20 mouse cellular contexts compared by ENCODE assay signal in the genomic region with DNA sequence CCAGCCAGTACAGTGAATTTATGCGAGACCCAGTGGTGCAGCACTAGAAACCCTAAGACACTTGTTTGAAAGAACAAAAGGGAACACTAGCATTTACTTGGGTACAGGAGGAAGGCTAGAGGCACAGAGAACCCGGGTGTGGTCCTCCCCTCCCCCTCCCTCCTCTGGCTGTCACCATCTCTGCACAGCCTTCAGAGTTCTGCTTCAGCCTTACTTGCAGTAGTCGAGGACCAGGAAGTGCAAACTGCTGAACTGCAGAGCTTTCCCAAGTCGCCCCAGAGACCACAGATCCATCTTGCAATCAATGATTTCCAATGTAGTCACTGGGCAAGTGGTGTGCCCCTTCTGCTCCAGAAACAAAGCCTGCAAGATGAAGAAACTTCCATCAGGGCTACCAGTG. TPM values are rescaled to one million over a fixed set of nuclear protein-coding genes. Genes with fewer than 3 reads are reported as not detected.
A peak's percentile ranks its signal among the peaks of the same experiment; 100 is the strongest.
DNase-seq lines count a peak whose midpoint lies in the region; ATAC-seq and TF ChIP-seq lines count a peak whose summit lies in the region.
"Had no signal": no experiment of that assay in that cellular context is flagged by ENCODE, and none has a peak within 500 bp of the region (broad histone marks: within the 10 kb centered on the region; RNA-seq: fewer than 3 reads in every experiment).

No protein-coding gene starts in this region.

- H3K9ac ChIP-seq in liver, embryonic 15.5 days, result no peak overlapping the region
- H3K9ac ChIP-seq in stomach, postnatal 0 days (ENCODE audit: low read length), result no peak overlapping the region
- H3K9ac ChIP-seq in midbrain, embryonic 11.5 days (ENCODE audit: low read length), result no peak overlapping the region
- H3K9ac ChIP-seq: embryonic facial prominence, embryonic 15.5 days; neural tube, embryonic 13.5 days had no signal

- H3K27me3 ChIP-seq in liver, embryonic 15.5 days, result no peaks in the 10 kb centered on the region
- H3K27me3 ChIP-seq in stomach, postnatal 0 days (ENCODE audit: control insufficient read depth, insufficient read depth, low read length), result no peaks in the 10 kb centered on the region
- no peaks in the 10 kb centered on the region for H3K27me3 ChIP-seq in midbrain, embryonic 11.5 days (ENCODE audit: control insufficient read depth, insufficient read depth, low read length)
- H3K27me3 ChIP-seq: embryonic facial prominence, embryonic 15.5 days; neural tube, embryonic 13.5 days had no signal

- H3K9me3 ChIP-seq in liver, embryonic 15.5 days (replicated peaks), result no peaks in the 10 kb centered on the region
- no peaks in the 10 kb centered on the region for H3K9me3 ChIP-seq in stomach, postnatal 0 days (ENCODE audit: control insufficient read depth, low read length)
- H3K9me3 ChIP-seq in midbrain, embryonic 11.5 days (ENCODE audit: control insufficient read depth, low read length), result no peaks in the 10 kb centered on the region
- H3K9me3 ChIP-seq: embryonic facial prominence, embryonic 15.5 days; neural tube, embryonic 13.5 days had no signal

- no peaks in the 10 kb centered on the region for H3K36me3 ChIP-seq in liver, embryonic 15.5 days (replicated peaks)
- no peaks in the 10 kb centered on the region for H3K36me3 ChIP-seq in stomach, postnatal 0 days (ENCODE audit: control insufficient read depth, insufficient read depth, low read length)
- no peaks in the 10 kb centered on the region for H3K36me3 ChIP-seq in midbrain, embryonic 11.5 days (ENCODE audit: control insufficient read depth, insufficient read depth, low read length)
- H3K36me3 ChIP-seq: embryonic facial prominence, embryonic 15.5 days; neural tube, embryonic 13.5 days had no signal

- H3K4me3 ChIP-seq in liver, embryonic 15.5 days (replicated peaks), result no peak overlapping the region
- H3K4me3 ChIP-seq in stomach, postnatal 0 days (ENCODE audit: low read depth, low read length), result no peak overlapping the region
- H3K4me3 ChIP-seq in midbrain, embryonic 11.5 days (ENCODE audit: low read depth, low read length), result no peak overlapping the region
- H3K4me3 ChIP-seq: embryonic facial prominence, embryonic 15.5 days; neural tube, embryonic 13.5 days had no signal

- TF ChIP-seq CTCF in stomach, postnatal 0 days (IDR thresholded peaks at IDR 0.05; ENCODE audit: low read depth), result no peak

- no peak overlapping the region for H3K27ac ChIP-seq in liver, embryonic 15.5 days (replicated peaks)
- no peak overlapping the region for H3K27ac ChIP-seq in stomach, postnatal 0 days (replicated peaks)
- H3K27ac ChIP-seq in midbrain, embryonic 11.5 days (ENCODE audit: low read depth, low read length), result no peak overlapping the region
- H3K27ac ChIP-seq: embryonic facial prominence, embryonic 15.5 days; hindbrain, postnatal 0 days; neural tube, embryonic 13.5 days had no signal

- no peak for TF ChIP-seq EP300 in stomach, postnatal 0 days (optimal IDR thresholded peaks at IDR 0.05)

- peaks cover 28% of the 10 kb centered on the region for H3K4me1 ChIP-seq in liver, embryonic 15.5 days (replicated peaks)
- no peaks in the 10 kb centered on the region for H3K4me1 ChIP-seq in stomach, postnatal 0 days (replicated peaks; ENCODE audit: control insufficient read depth, insufficient read depth)
- no peaks in the 10 kb centered on the region for H3K4me1 ChIP-seq in midbrain, embryonic 11.5 days (ENCODE audit: control insufficient read depth, insufficient read depth, low read length)
- H3K4me1 ChIP-seq: neural tube, embryonic 13.5 days had no signal

- ATAC-seq in liver, embryonic 15.5 days (ENCODE audit: insufficient read depth), result 0 out of 2 replicates have a peak, but pooled peaks have one; percentile 56
- no peak for ATAC-seq in stomach, postnatal 0 days (ENCODE audit: low FRiP score, low TSS enrichment)
- no peak for ATAC-seq in midbrain, embryonic 11.5 days (ENCODE audit: low FRiP score)
- ATAC-seq: hindbrain, postnatal 0 days; lung, postnatal 0 days had no signal

- DNase-seq in 416B (ENCODE audit: low read depth), result peak; percentile 44
- peak; percentile 17 for DNase-seq in A20 (ENCODE audit: low read depth, low spot score)
- DNase-seq in stomach, postnatal 0 days (ENCODE audit: low spot score), result peak; percentile 21
- DNase-seq in midbrain, embryonic 11.5 days (ENCODE audit: low spot score, missing footprints), result no peak
- no peak for DNase-seq in embryo, embryonic 9.5 days (ENCODE audit: extremely low spot score)
- no peak for DNase-seq in left cerebral cortex, adult 8-10 months (ENCODE audit: low spot score in 2 of 2)
- DNase-seq: cerebellum, adult 9-10 months; gastrocnemius, postnatal 36 days; kidney, adult 8-10 months; kidney, postnatal 25 days; right cerebral cortex, postnatal 4 days had no signal

- WGBS in liver, embryonic 15.5 days (ENCODE audit: insufficient replicate concordance), result 23% methylated on average over 4 of the region's 4 CpGs
- 37% methylated on average over 4 of the region's 4 CpGs for WGBS in stomach, postnatal 0 days
- 51% methylated on average over 4 of the region's 4 CpGs for WGBS in midbrain, embryonic 11.5 days

- no peak overlapping the region for H3K4me2 ChIP-seq in liver, embryonic 15.5 days
- H3K4me2 ChIP-seq in stomach, postnatal 0 days (replicated peaks; ENCODE audit: low read depth), result no peak overlapping the region
- H3K4me2 ChIP-seq in midbrain, embryonic 11.5 days, result no peak overlapping the region
- H3K4me2 ChIP-seq: embryonic facial prominence, embryonic 15.5 days; heart, embryonic 11.5 days; neural tube, embryonic 13.5 days had no signal

RNA-seq across cellular contexts. Expression of a gene that starts 7.6 kb away (rescaled TPM):
- 0.06 and 0.09 TPM in 2 replicates for polyA plus RNA-seq in liver, embryonic 15.5 days (2015; fragmentation: Nextera tagmentation; extraction: Ambion mirVana)
- not detected in 2 replicates for polyA plus RNA-seq in stomach, postnatal 0 days (2015; fragmentation: Nextera tagmentation; extraction: Ambion mirVana)
- polyA plus RNA-seq in midbrain, embryonic 11.5 days (2014; fragmentation: Nextera tagmentation; extraction: Ambion mirVana), result not detected in 2 replicates
- under 1 TPM in 3 of 4 experiments, not detected in 1; 0.37 to 0.65 (median 0.39) TPM for total RNA-seq in left cerebral cortex, adult 8-10 months (2022)
- total RNA-seq: adrenal gland, postnatal 36 days; heart, postnatal 25 days had no signal
- polyA plus RNA-seq: forebrain, embryonic 11.5 days; heart, embryonic 11.5 days; neural tube, embryonic 13.5 days had no signal

RNA-seq across cellular contexts. Expression of a gene that starts 39.0 kb away (rescaled TPM):
- polyA plus RNA-seq in liver, embryonic 15.5 days (2015; fragmentation: Nextera tagmentation; extraction: Ambion mirVana), result 56.0 and 59.1 TPM in 2 replicates
- polyA plus RNA-seq in stomach, postnatal 0 days (2015; fragmentation: Nextera tagmentation; extraction: Ambion mirVana), result 163 and 169 TPM in 2 replicates
- 293 and 294 TPM in 2 replicates for polyA plus RNA-seq in midbrain, embryonic 11.5 days (2014; fragmentation: Nextera tagmentation; extraction: Ambion mirVana)
- 10 to 100 TPM; 53.5 to 66.5 (median 53.8) TPM for total RNA-seq in left cerebral cortex, adult 8-10 months (2022)

Comparison
In these comparisons a context has a peak if more than half of its experiments do, and no peak if none do; other contexts are left out.
1. DNase-seq: peak in 416B (single experiment), A20 (single experiment) and stomach, postnatal 0 days (single experiment); none in midbrain, embryonic 11.5 days (single experiment), embryo, embryonic 9.5 days (single experiment) and left cerebral cortex, adult 8-10 months (0 of 2).